Mouse (Mus musculus) liver, embryonic 15.5 days (tissue): ENCODE measurements around the gene Elmo3. TPM values are rescaled to one million over a fixed set of nuclear protein-coding genes. Genes with fewer than 3 reads are reported as not detected.

Source experiments
- ATAC-seq: fragments of 200-750 bp; cut with Nextera tagmentation; 2 replicates; pipeline ENCODE4 v1.8.0; 2017; ENCODE audit warnings: moderate number of reproducible peaks, mild to moderate bottlenecking, moderate library complexity; ENCODE audit not compliant: insufficient read depth
- H3K27ac ChIP-seq: fragments of 300-500 bp; sonication (generic); replicated peaks from 2 replicates; pipeline ENCODE4 v1.5.1; 2015; ENCODE audit warnings: mild to moderate bottlenecking, inconsistent platforms
- H3K27me3 ChIP-seq: fragments of 300-500 bp; sonication (generic); 2 replicates; pipeline ENCODE4 v1.6.1; 2015; ENCODE audit warnings: mild to moderate bottlenecking, inconsistent platforms
- H3K36me3 ChIP-seq: fragments of 300-500 bp; sonication (generic); replicated peaks from 2 replicates; pipeline ENCODE4 v1.6.1; 2015; ENCODE audit warnings: moderate library complexity, mild to moderate bottlenecking, inconsistent platforms
- H3K4me1 ChIP-seq: fragments of 300-500 bp; sonication (generic); replicated peaks from 2 replicates; pipeline ENCODE4 v1.6.1; 2015; ENCODE audit warnings: inconsistent platforms
- H3K4me2 ChIP-seq: fragments of 300-500 bp; sonication (generic); 2 replicates; pipeline ENCODE4 v1.6.1; 2015; ENCODE audit warnings: moderate library complexity, mild to moderate bottlenecking, inconsistent platforms
- H3K4me3 ChIP-seq: fragments of 300-500 bp; sonication (generic); replicated peaks from 2 replicates; pipeline ENCODE4 v1.5.1; 2015; ENCODE audit warnings: mild to moderate bottlenecking, inconsistent platforms
- H3K9ac ChIP-seq: fragments of 300-500 bp; sonication (generic); 2 replicates; pipeline ENCODE4 v1.6.1; 2015; ENCODE audit warnings: moderate library complexity, mild to moderate bottlenecking, inconsistent platforms
- H3K9me3 ChIP-seq: fragments of 300-500 bp; sonication (generic); replicated peaks from 2 replicates; pipeline ENCODE4 v1.6.1; 2016; ENCODE audit warnings: inconsistent platforms
- WGBS: fragments of 180-500 bp; shearing (Covaris S2); methylation state at CpG from one replicate; pipeline ENCODE4 v1.1.7; 2015; ENCODE audit warnings: mixed read lengths; ENCODE audit not compliant: insufficient replicate concordance; 5-methylcytosine and 5-hydroxymethylcytosine counted together
- polyA plus RNA-seq: library from polyadenylated mRNA; unstranded; fragments of >200 nt; fragmentation: Nextera tagmentation; extraction: Ambion mirVana; gene quantifications from 2 replicates; pipeline ENCODE4 v1.2.1, GENCODE M21; 2015

Gene Elmo3
- polyA plus RNA-seq, 1 experiment from 2014 or later = 3.4 TPM

GRCm38 (mm10) chr8:105299962-105300361 is 5.4 kb upstream of the Elmo3 start:
- Histone ChIP-seq H3K27me3 (peaks cover 3% of the 10 kb centered on the region; the same call in 1 of the 2 replicates), H3K27ac (peak overlapping the region; percentile 98), H3K4me2 (peak overlapping the region; percentile 80), H3K4me1 (peaks cover 85% of the 10 kb centered on the region), H3K9me3 (no peaks in the 10 kb centered on the region), H3K36me3 (peaks cover 63% of the 10 kb centered on the region), H3K4me3 (peak overlapping the region; percentile 77), H3K9ac (peak overlapping the region; percentile 88)
- WGBS = 16% methylated on average over 8 of the region's 8 CpGs
- peak; percentile 94 for ATAC-seq

DNA sequence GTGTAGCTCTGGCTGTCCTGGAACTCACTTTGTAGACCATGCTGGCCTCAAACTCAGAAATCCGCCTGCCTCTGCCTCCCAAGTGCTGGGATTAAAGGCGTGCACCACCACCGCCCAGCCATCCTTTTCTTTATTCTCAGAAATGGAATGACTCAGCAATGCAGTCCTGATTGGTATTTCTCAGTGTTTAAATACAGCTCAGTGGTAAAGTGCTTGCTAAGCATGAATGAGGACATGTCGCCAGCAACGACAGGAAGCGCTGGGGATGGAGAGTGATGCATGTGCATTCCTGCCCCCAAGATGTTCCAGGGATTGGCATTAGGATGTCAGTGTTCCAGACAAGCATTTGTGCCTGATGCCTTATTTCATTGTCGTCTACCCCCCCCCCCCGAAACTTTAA is 2.0 kb upstream of the Elmo3 start:
- H3K9me3 ChIP-seq = no peaks in the 10 kb centered on the region
- WGBS = 65% methylated on average over 8 of the region's 8 CpGs
- no peak overlapping the region for H3K9ac ChIP-seq
- H3K4me3 ChIP-seq = peak overlapping the region; percentile 77; the same call in 1 of the 2 replicates
- peaks cover 98% of the 10 kb centered on the region for H3K36me3 ChIP-seq
- no peak for ATAC-seq
- peak overlapping the region; percentile 80 for H3K4me2 ChIP-seq
- no peaks in the 10 kb centered on the region for H3K27me3 ChIP-seq
- H3K4me1 ChIP-seq = peaks cover 76% of the 10 kb centered on the region
- peak overlapping the region; percentile 98 for H3K27ac ChIP-seq

DNA sequence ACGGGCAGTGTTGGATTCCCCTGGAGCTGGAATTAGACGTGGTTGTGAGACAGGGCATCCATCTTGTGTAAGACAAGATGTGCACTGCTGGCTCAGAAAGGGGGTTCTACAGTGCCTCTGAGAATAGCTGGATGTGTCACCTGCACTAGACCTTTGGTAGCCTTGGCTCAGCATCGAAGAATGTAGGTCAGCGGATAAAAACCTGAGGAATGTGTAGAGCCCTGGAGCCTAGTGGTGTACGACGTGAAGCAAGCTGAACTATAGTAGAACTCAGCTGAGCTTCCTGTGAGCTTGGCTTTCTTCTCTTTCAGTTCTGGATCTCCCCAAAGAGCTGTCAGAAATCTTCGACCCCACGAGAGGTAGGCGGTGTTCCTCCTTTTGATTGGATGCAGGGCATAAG is 1.5 kb upstream of the Elmo3 start:
- 85% methylated on average over 9 of the region's 9 CpGs for WGBS
- Histone ChIP-seq H3K9ac (no peak overlapping the region), H3K4me1 (peaks cover 71% of the 10 kb centered on the region), H3K4me3 (no peak overlapping the region), H3K9me3 (no peaks in the 10 kb centered on the region), H3K27me3 (no peaks in the 10 kb centered on the region), H3K27ac (peak overlapping the region; percentile 98), H3K4me2 (peak overlapping the region; percentile 80; the same call in 1 of the 2 replicates), H3K36me3 (peaks cover 98% of the 10 kb centered on the region)
- ATAC-seq = no peak

DNA sequence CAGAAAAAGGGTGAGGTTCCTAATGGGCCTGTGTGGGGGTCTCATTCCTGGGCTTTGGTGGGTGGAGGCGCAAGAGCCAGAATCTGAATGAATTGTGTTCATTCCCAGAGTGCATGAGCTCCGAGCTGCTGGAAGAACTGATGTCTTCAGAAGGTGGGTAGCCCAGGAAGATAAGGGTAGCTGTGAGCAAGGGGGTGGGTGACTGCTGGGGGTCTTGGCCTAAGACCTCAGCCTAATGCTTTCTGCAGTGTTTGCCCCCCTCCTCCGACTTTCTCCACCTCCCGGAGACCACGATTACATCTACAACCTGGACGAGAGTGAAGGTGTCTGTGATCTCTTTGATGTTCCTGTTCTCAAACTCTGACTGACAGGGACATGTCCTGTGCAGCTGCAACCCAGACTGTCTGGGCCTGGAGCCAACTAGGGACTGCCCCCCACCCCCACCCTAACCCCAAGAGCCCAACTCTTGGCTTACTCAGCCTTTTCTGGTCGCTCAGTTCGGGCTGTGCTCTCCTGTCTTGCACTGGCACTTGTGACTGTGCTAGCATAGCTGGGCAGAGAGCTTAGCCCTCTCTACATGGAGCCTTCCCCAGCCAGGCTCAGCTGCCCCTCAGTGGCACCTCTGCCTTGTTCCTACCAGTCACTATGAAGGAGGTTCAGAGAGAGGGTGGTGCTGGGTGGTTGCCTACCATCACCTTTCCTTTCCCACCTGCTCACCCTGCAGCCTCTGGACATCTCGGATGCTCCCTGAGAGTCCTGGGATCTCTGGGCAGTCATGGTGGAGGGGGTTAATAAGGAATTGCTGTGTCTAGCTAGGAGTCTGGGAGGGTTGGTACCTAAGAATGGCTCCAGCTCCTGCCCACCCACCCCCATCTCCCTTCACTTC is 833 bp upstream of the Elmo3 start:
- Histone ChIP-seq H3K4me1 (peaks cover 66% of the 10 kb centered on the region), H3K27me3 (no peaks in the 10 kb centered on the region), H3K9ac (no peak overlapping the region), H3K4me3 (no peak overlapping the region), H3K36me3 (peaks cover 100% of the 10 kb centered on the region), H3K27ac (peak overlapping the region; percentile 98), H3K9me3 (no peaks in the 10 kb centered on the region), H3K4me2 (peak overlapping the region; percentile 80; the same call in 1 of the 2 replicates)
- ATAC-seq = no peak
- WGBS = 68% methylated on average over 9 of the region's 9 CpGs

- Histone ChIP-seq H3K27me3 (no peaks in the 10 kb centered on the region), H3K36me3 (peaks cover 100% of the 10 kb centered on the region), H3K4me1 (peaks cover 54% of the 10 kb centered on the region), H3K4me3 (peak overlapping the region; percentile 43), H3K4me2 (peak overlapping the region; percentile 80), H3K27ac (peak overlapping the region; percentile 98), H3K9ac (peak overlapping the region; percentile 33; the same call in 1 of the 2 replicates), H3K9me3 (no peaks in the 10 kb centered on the region)
- ATAC-seq = no peak
- WGBS = 75% methylated on average over 5 of the region's 5 CpGs
Observed at GRCm38 (mm10) chr8:105306146-105306691, 818 bp downstream of the Elmo3 start.

- 91% methylated on average over 13 of the region's 13 CpGs for WGBS
- Histone ChIP-seq H3K27ac (no peak overlapping the region), H3K9ac (no peak overlapping the region), H3K27me3 (no peaks in the 10 kb centered on the region), H3K4me1 (peaks cover 55% of the 10 kb centered on the region), H3K4me2 (no peak overlapping the region), H3K4me3 (no peak overlapping the region), H3K9me3 (no peaks in the 10 kb centered on the region), H3K36me3 (peaks cover 100% of the 10 kb centered on the region)
- no peak for ATAC-seq
Observed at GRCm38 (mm10) chr8:105307670-105308069, 2.3 kb downstream of the Elmo3 start.

DNA sequence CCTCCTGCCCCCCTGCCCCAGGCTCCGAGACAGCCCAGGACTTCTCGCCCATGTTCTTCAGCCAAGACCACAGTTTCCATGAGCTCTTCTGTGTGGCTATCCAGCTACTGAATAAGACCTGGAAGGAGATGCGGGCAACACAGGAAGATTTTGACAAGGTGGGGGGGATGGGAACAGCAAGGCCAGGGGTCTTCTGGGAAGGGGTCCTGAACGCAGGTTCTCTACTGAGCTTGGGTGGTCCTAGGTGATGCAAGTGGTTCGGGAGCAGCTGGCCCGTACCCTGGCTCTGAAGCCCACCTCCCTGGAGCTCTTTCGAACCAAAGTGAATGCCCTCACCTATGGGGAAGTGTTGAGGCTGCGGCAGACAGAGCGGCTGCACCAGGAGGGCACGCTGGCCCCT is 3.0 kb downstream of the Elmo3 start:
- no peak overlapping the region for H3K27ac ChIP-seq
- H3K4me2 ChIP-seq = no peak overlapping the region
- no peak overlapping the region for H3K4me3 ChIP-seq
- no peak overlapping the region for H3K9ac ChIP-seq
- H3K36me3 ChIP-seq = peaks cover 100% of the 10 kb centered on the region
- no peak for ATAC-seq
- no peaks in the 10 kb centered on the region for H3K9me3 ChIP-seq
- H3K27me3 ChIP-seq = no peaks in the 10 kb centered on the region
- 90% methylated on average over 10 of the region's 10 CpGs for WGBS
- H3K4me1 ChIP-seq = peaks cover 55% of the 10 kb centered on the region

DNA sequence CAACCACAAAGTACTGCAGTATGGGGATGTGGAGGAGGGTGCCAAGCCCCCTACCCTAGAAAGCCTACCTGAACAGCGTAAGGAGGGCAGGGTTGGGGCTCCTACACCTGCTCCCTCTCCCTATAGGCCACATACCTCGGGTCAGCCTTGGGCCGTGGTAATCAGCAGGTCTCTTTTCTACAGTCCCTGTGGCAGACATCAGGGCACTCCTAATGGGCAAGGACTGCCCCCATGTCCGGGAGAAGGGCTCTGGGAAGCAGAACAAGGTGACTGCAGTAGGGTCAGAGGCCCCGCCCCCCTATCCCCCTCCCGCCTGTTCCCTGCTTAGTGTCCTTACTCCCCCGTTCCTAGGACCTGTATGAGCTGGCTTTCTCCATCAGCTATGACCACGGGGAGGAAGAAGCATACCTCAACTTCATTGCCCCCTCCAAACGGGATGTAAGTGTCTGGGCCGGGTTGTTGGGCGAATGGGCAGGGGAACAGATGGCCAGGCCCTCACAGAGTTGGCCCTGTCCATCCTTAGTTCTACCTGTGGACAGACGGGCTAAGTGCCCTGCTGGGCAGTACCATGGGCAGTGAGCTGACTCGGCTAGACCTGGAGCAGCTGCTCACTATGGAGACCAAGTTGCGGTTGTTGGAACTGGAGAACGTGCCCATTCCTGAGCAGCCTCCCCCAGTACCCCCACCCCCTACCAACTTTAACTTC is 3.9 kb downstream of the Elmo3 start:
- Histone ChIP-seq H3K27ac (no peak overlapping the region), H3K4me1 (peaks cover 55% of the 10 kb centered on the region), H3K27me3 (no peaks in the 10 kb centered on the region), H3K36me3 (peaks cover 100% of the 10 kb centered on the region), H3K9me3 (no peaks in the 10 kb centered on the region), H3K4me2 (no peak overlapping the region), H3K9ac (no peak overlapping the region), H3K4me3 (no peak overlapping the region)
- ATAC-seq = no peak
- WGBS = 83% methylated on average over 15 of the region's 15 CpGs

DNA sequence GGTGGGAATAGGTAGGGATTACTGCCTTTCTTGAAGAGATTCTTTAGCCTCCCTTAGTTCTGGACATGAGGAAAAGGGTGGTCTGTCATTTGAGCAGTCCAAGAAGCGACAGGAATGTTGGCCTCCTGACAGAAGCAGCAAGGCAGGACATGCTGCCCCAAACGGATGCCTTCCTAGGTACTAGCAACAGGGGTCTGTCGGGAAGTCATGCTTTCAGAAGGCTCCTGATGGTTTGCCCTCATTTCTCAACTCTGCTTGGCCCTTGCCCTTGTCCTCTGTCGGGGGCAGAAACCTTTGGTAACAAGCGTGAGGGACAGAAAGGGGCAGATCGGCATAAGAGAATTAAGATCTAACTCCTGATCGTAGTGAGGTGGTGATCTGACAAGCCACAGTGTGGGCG is 4.7 kb downstream of the Elmo3 start:
- Histone ChIP-seq H3K4me2 (no peak overlapping the region), H3K9me3 (no peaks in the 10 kb centered on the region), H3K27me3 (no peaks in the 10 kb centered on the region), H3K36me3 (peaks cover 100% of the 10 kb centered on the region), H3K27ac (no peak overlapping the region), H3K9ac (no peak overlapping the region), H3K4me1 (peaks cover 55% of the 10 kb centered on the region), H3K4me3 (no peak overlapping the region)
- 84% methylated on average over 8 of the region's 8 CpGs for WGBS
- no peak for ATAC-seq

DNA sequence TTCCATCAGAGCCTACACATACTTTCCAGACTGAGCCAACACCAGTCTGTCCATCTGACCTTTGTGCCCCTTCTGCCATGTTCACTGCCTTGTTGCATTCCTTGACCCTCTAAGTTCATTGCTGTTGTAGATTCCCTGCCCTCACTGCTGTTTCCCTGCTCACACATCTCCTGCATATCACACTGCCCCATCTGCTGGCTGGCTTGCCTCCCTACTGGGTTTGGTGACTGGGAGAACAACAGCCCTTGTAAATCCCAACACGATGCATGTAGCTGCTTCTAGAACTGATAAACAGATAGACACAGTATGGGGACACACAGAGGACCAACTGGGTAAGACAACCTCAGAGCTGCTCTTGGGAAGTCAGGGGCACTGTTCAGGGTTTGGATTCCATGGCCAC is 6.3 kb downstream of the Elmo3 start:
- Histone ChIP-seq H3K4me3 (no peak overlapping the region), H3K27ac (peak overlapping the region; percentile 60), H3K36me3 (peaks cover 100% of the 10 kb centered on the region), H3K4me1 (peaks cover 43% of the 10 kb centered on the region), H3K4me2 (0 out of 2 replicates have a peak overlapping the region, but pooled peaks have one; percentile 0), H3K9me3 (no peaks in the 10 kb centered on the region), H3K27me3 (no peaks in the 10 kb centered on the region), H3K9ac (no peak overlapping the region)
- 23% methylated on average over 1 of the region's 1 CpGs for WGBS
- peak; percentile 52 for ATAC-seq
